Mouse (Mus musculus) kidney, postnatal 14 days (tissue): ENCODE data around the gene Chd3.
"Not testable (repeated sequence)": the region's sequence is repeated elsewhere in the genome, so short reads cannot be mapped to it uniquely, and the experiment has no call there.

Experiments used
- DNase-seq: peaks from one replicate; pipeline ENCODE4 v3.0.0; 2022; ENCODE audit warnings: mixed read lengths

Gene Chd3

DNA sequence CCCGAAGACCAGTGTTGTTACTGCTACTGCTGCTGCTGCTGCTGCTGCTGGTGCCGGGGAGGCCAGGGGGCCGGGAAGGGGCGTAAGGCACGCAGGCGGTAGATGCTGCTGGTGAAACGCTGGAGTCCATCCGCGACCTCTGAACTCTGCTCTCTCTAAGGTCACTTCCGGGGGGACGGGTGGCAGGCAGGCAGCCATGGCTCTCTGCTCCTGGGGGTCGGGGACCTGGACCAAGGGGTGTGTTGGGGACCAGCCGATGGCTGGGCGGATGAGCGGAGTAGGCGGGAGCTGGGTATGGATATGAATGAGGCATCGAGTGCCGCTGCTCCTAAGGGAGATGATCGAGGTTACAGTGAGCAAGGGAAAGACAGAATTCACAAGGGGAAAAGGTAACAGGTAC is 37.1 kb upstream of the Chd3 start:
- DNase-seq = no peak

- DNase-seq = no peak
These were observed 36.4 kb upstream of the Chd3 start for GRCm38 (mm10) chr11:69405397-69406200.

GRCm38 (mm10) chr11:69404595-69405396 is 35.6 kb upstream of the Chd3 start:
- no peak for DNase-seq

GRCm38 (mm10) chr11:69403691-69404594 is 34.7 kb upstream of the Chd3 start:
- peak; percentile 13 for DNase-seq

GRCm38 (mm10) chr11:69401987-69402386 is 32.8 kb upstream of the Chd3 start:
- no peak for DNase-seq

DNA sequence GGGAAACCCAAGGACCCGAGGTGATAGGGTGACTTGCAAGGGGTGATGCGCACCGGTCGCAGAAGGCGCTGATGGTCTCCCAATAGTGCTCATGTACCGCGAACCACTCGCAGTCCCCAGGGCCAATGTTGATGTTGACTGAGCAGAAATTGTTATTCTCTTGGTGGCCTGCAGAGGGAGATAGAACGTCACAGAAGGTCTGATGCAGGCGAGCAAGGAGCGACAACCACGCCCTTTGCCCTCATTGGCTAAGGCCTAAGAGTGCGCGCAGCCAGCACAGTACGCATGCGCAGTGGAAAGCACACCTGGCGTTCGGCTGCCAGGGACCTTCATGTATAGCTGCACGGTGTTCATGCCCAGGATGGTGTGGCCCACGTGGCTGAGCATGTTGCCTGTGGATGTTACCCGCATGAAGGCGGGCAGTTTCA is 32.0 kb upstream of the Chd3 start:
- DNase-seq = peak; percentile 95

GRCm38 (mm10) chr11:69400083-69400850 is 31.1 kb upstream of the Chd3 start:
- DNase-seq = peak; percentile 12

DNA sequence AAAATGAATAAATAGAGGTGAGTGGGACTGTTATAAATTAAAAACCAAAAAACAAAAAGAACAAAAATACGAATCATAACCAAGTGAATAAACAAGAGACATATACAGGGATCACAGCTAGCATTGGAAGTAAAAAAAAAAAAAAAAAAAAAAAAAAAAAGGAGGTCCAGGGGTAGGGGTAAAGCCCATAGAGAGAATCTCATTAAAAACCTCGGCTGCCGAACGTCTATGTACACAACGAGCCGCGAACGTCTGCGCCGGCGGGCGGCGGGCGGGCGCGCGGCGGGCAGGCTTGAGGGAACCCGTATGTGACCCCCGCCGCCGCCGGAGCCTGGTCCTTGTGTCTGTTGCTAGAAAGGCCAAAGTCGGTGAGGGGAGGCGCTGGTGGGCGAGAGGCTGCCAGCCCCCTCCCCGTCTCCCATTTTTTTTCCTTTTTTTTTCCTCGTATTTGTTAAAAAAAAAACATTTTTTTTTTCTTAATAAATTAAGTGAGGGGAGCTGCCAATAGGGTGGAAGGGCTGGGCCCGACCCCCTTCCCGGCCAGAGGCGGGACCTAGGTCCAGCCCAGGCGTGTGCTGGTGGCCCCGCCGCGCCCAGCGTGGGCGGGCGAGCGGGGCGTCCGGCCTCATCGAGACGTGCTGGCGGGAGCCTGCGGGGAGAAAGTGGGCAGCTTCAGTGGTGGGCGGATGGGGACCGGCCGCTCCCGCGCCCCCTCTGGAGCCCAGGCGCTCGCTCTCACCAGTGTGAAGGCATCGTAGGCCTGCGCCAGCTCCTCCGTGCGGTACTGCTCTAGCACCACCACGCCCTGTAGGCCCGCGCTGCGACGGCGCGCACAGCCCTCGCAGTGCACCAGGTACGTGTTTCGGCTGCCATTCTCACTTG is 30.2 kb upstream of the Chd3 start:
- peak; percentile 38 for DNase-seq

DNA sequence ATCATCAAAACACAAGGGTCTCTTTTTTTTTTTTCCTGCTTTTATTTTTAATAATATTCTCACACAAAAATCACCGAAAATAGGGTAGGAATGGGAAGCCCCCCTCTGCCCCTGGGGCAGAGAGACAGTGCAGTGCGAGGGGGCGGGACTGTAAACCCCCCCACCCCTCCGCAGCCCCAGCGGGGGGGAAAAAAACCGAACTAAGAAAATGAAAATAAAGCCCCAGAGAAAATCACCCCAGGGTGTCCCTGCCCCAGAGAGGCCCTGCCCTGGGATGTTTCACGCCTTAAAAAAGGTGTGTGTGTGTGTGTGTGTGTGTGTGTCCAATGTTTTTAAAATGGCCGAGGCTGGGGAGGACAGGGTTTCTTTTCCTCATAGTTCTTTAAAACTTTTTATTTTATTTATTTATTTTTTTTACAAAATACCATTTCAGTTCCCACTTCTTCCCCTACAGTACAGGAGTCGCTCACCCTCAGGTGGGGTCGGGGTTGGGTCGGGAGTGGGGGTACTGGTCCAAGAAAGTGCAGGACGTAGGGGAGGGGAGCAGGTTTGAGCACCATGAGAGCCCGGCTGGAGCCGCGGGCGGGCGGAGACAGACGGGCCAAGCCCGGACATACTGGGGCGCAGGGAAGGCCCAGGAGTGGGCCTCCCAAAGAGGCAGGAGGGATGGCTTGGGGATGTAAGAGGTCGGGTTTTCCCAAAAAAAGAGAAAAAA is 29.4 kb upstream of the Chd3 start:
- DNase-seq = peak; percentile 17

GRCm38 (mm10) chr11:69398059-69398458 is 28.9 kb upstream of the Chd3 start, which contains the start of gene Tmem88:
Tmem88 (minus strand) TSS chr11:69398234.
- DNase-seq = peak; percentile 78

- DNase-seq = peak; percentile 43
These were observed 28.4 kb upstream of the Chd3 start for GRCm38 (mm10) chr11:69397581-69398057.

DNA sequence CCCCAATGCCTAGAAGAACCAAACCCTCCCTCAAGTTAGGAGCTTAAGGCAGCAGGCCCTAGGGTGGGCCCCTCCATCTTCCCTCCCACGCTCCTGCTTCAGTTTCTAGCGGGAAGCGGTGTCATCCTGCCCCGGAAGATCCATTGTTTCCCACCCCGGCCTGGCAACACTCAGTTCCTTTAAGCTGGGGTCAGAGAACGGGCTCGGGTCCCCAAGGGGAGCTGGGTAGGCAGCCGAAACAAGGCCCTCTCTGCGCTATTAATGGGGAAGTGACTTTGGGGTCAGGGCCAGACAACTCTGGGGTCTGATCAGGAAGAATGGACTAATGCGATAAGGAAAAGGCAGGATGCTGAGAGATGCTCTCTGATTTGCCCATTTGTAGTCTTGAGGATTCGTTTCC is 27.6 kb upstream of the Chd3 start:
- peak; percentile 79 for DNase-seq

DNA sequence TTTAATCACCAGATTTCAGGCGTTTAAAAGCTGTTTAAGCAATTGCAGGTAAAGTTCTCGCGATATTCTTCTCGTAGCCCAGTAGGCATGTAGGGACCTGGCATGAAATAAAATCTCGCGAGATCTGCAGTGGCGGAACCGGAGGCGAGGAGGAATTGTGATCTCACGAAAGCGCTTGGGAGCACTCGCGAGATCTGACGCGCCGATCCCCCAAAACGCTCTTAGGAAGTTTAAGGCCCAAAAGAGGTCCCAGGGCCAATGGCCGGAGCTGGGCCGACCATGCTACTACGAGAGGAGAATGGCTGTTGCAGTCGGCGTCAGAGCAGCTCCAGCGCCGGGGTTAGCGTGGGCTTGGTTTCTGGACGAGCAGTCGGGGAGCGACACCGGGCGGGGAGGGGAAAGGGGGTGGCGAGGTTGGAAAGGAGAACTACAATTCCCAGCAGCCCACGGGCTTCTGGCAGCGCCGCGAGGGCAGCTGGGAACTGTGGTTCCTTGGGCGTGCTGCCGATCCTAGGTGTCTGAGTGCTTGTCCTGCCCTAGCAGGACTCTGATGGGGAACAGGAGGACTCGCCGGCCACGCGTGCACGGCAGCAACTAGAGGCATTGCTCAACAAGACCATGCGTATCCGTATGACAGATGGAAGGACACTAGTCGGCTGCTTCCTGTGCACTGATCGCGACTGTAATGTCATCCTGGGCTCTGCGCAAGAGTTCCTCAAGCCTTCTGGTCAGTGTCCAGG is 26.6 kb upstream of the Chd3 start:
- peak; percentile 98 for DNase-seq

DNA sequence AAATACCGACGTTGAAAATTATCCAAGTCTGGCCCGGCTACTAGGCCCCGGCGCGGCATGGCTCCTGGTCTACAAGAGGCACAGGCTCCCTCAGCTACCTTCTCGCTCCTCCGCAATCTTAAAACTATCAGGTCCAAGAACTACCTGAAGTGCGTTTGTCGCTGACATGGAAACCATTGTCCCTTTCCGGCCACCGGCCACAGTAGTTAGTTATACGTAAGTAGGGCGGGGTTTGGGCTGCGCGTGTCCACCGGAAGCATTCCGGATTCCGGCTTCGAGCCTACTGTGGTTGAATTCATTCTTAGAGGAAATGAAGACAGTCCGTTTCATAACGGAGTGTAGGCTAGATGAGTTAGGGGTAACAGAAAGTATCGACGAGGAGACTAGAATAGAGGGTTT is 26.0 kb upstream of the Chd3 start, which contains the start of the genes Naa38 and Cyb5d1:
Gene Naa38, plus strand, starts transcription at position 253 of the 399 bp plus-strand sequence.
Gene Cyb5d1, minus strand, starts transcription at position 397 of the 399 bp plus-strand sequence.
- peak; percentile 95 for DNase-seq

- DNase-seq = not testable (repeated sequence)
These were observed 25.5 kb upstream of the Chd3 start for GRCm38 (mm10) chr11:69394591-69395167.

- DNase-seq = peak; percentile 85
These were observed 21.3 kb upstream of the Chd3 start for GRCm38 (mm10) chr11:69390400-69391034.

DNA sequence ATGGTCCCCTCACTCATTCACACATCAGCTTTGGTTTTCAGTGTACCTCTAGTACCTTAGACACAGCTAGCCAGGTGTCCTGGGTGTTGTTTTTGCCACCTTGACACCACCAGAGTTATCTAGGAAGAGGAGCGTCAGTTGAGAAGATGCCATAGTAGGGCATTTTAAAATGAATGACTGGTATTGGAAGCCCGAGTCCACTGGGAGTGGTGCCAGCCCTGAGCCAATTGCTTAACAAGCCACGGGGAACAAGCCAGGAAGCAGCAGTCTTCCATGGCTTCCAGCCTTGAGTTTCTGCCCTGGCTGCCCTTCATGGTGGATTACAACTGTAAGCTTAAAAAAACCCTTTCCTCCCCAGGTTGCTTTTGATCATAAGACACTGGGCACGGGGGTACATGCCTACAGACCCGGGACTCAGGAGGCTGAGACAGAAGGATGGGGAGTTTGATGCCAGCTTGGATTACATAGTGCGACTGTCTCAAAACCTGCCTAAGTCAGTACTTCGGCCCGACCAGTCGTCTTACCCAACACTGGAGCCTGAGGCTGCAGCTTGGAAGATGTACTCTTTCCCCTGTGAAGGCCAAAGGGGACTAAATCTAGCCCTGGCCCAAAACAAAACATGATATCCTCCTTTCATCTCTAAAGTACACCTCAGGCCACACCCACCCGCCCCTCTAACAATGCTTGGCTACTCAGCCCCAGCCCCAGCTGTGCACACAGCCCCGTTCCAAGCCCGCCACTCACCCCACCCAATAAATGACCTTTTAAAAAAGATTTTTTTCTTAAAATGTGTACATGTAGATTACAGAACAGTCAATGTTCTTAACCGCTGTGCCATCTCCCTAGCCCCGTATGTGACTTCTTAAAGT is 20.6 kb upstream of the Chd3 start:
- no peak for DNase-seq
